In genomic region chr7:26772866-26773586, GRCm38 (mm10) we compare ENCODE assay signal across 29 mouse cellular contexts. TPM values are rescaled to one million over a fixed set of nuclear protein-coding genes. Genes with fewer than 3 reads are reported as not detected.
DNase-seq lines count a peak whose midpoint lies in the region; ATAC-seq and TF ChIP-seq lines count a peak whose summit lies in the region.
"Had no signal": no experiment of that assay in that cellular context is flagged by ENCODE, and none has a peak within 500 bp of the region (broad histone marks: within the 10 kb centered on the region; RNA-seq: fewer than 3 reads in every experiment).

No protein-coding gene starts in this region.

- no peaks in the 10 kb centered on the region for H3K9me3 ChIP-seq in lung, embryonic 14.5 days (ENCODE audit: low read depth, low read length)
- H3K9me3 ChIP-seq: heart, embryonic 13.5 days had no signal

- no peaks in the 10 kb centered on the region for H3K27me3 ChIP-seq in lung, embryonic 14.5 days (ENCODE audit: insufficient read depth, low read length)
- H3K27me3 ChIP-seq: heart, embryonic 13.5 days had no signal

- DNase-seq in urinary bladder, postnatal 14 days (ENCODE audit: low spot score), result peak; percentile 63
- no peak for DNase-seq in urinary bladder, postnatal 25 days (ENCODE audit: low spot score)
- peak; percentile 48 for DNase-seq in lung, embryonic 14.5 days
- peak; percentile 76 for DNase-seq in lung, postnatal 25 days (ENCODE audit: low spot score)
- no peak for DNase-seq in cerebellum, adult 9-11 months
- DNase-seq in layer of hippocampus, postnatal 14 days (ENCODE audit: low spot score in 2 of 2), result no peak
- DNase-seq in gastrocnemius, adult 2 months, result no peak
- DNase-seq: cerebellum, adult 2 months; forebrain, postnatal 0 days; kidney, postnatal 10 days; left cerebral cortex, postnatal 4 days; right cerebral cortex, adult 18-20 months; thymus, adult 2 months had no signal

- intact Hi-C loops in gastrocnemius, adult 2 months (cut with DNase I), result no loop called here

- no peak overlapping the region for H3K4me3 ChIP-seq in lung, embryonic 14.5 days (ENCODE audit: low read depth, low read length)
- H3K4me3 ChIP-seq in gastrocnemius, adult 2 months, result no peak overlapping the region
- H3K4me3 ChIP-seq: heart, embryonic 13.5 days had no signal

- no peaks in the 10 kb centered on the region for H3K36me3 ChIP-seq in lung, embryonic 14.5 days (ENCODE audit: insufficient read depth)
- H3K36me3 ChIP-seq: heart, embryonic 13.5 days had no signal

- peak; percentile 57; the same call in 1 of the 2 replicates for ATAC-seq in lung, embryonic 14.5 days (ENCODE audit: insufficient read depth)
- ATAC-seq: forebrain, postnatal 0 days; hindbrain, embryonic 16.5 days; intestine, embryonic 16.5 days had no signal

- no peak overlapping the region for H3K4me2 ChIP-seq in lung, embryonic 14.5 days
- H3K4me2 ChIP-seq: heart, embryonic 13.5 days; liver, embryonic 11.5 days; midbrain, embryonic 11.5 days had no signal

- no peaks in the 10 kb centered on the region for H3K4me1 ChIP-seq in lung, embryonic 14.5 days (ENCODE audit: insufficient read depth)
- H3K4me1 ChIP-seq: heart, embryonic 13.5 days had no signal

- H3K27ac ChIP-seq in lung, embryonic 14.5 days (ENCODE audit: low read depth), result no peak overlapping the region
- no peak overlapping the region for H3K27ac ChIP-seq in gastrocnemius, adult 2 months
- H3K27ac ChIP-seq: heart, embryonic 13.5 days had no signal

- no peak overlapping the region for H3K9ac ChIP-seq in lung, embryonic 14.5 days
- H3K9ac ChIP-seq: forebrain, postnatal 0 days; heart, embryonic 13.5 days had no signal

- TF ChIP-seq CTCF in lung, embryonic 14.5 days (IDR thresholded peaks at IDR 0.05; ENCODE audit: low read depth), result no peak
- no peak for TF ChIP-seq CTCF in gastrocnemius, adult 2 months (IDR thresholded peaks at IDR 0.05)

- 71% methylated on average over 3 of the region's 3 CpGs for WGBS in lung, embryonic 14.5 days

RNA-seq across cellular contexts. Expression of gene Cyp2b19, which starts 16.1 kb away (rescaled TPM):
- 0.08 TPM in 1 of 2 replicates, not detected in the other for polyA plus RNA-seq in lung, embryonic 14.5 days (2014; fragmentation: Nextera tagmentation; extraction: Ambion mirVana)
- total RNA-seq in layer of hippocampus, postnatal 14 days (2021), result not detected
- not detected for total RNA-seq in gastrocnemius, adult 2 months (2021)
- total RNA-seq: adrenal gland, adult 18-20 months; adrenal gland, postnatal 4 days; common myeloid progenitor, adult 5-6 weeks; forebrain, postnatal 0 days; gastrocnemius, adult 18-20 months; granulocyte monocyte progenitor cell, adult 5-6 weeks; heart, postnatal 25 days; layer of hippocampus, adult 8-10 months; left cerebral cortex, adult 18-20 months; left cerebral cortex, postnatal 4 days; monocyte, adult 5-6 weeks had no signal
- polyA plus RNA-seq: cerebellum, adult 2 months; embryonic facial prominence, embryonic 11.5 days; heart, embryonic 13.5 days; intestine, embryonic 16.5 days; liver, embryonic 11.5 days; neural tube, embryonic 11.5 days had no signal

RNA-seq across cellular contexts. Expression of gene Cyp2g1, which starts 35.7 kb away (rescaled TPM):
- polyA plus RNA-seq in lung, embryonic 14.5 days (2014; fragmentation: Nextera tagmentation; extraction: Ambion mirVana), result not detected in 2 replicates
- not detected for total RNA-seq in layer of hippocampus, postnatal 14 days (2021)
- not detected for total RNA-seq in gastrocnemius, adult 2 months (2021)
- total RNA-seq: adrenal gland, adult 18-20 months; common myeloid progenitor, adult 5-6 weeks; forebrain, postnatal 0 days; gastrocnemius, adult 18-20 months; granulocyte monocyte progenitor cell, adult 5-6 weeks; heart, postnatal 25 days; layer of hippocampus, adult 8-10 months; left cerebral cortex, adult 18-20 months; left cerebral cortex, postnatal 4 days; monocyte, adult 5-6 weeks had no signal
- polyA plus RNA-seq: cerebellum, adult 2 months; embryonic facial prominence, embryonic 11.5 days; forebrain, postnatal 0 days; heart, embryonic 13.5 days; hindbrain, embryonic 16.5 days; intestine, embryonic 16.5 days; liver, embryonic 11.5 days; midbrain, embryonic 11.5 days; neural tube, embryonic 11.5 days had no signal

Comparison
In these comparisons a context has a peak if more than half of its experiments do, and no peak if none do; other contexts are left out.
1. DNase-seq: peak in urinary bladder, postnatal 14 days (single experiment), lung, embryonic 14.5 days (single experiment) and lung, postnatal 25 days (single experiment); none in urinary bladder, postnatal 25 days (single experiment), cerebellum, adult 9-11 months (single experiment), layer of hippocampus, postnatal 14 days (0 of 2) and gastrocnemius, adult 2 months (single experiment).